Mouse (Mus musculus) ovary, adult 18-20 months (tissue): ENCODE data around the gene Top3a.

Source experiments
- DNase-seq: peaks from one replicate; pipeline ENCODE4 v3.0.0; 2022; ENCODE audit warnings: low spot score, mixed read lengths

Gene Top3a

DNA sequence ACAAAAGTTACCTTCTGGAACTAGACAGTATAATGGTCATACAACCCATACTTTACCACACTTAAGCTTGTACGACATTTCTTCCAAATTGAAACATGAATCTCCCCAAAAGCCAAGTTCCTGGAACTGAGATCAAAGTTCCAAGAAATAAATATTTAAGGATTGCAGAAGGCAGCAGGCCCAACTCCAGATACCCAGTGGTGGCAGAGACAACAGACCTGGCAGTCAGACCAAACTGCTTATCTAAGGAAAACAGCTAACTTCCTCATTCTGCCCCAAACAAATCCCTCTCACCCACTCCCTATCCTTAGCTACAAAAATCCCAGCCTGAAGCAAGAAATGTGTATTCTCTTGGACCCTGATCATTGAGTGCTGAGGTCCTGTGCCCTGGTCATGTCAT is 2.3 kb downstream of the Top3a start:
- DNase-seq = no peak

GRCm38 (mm10) chr11:60774158-60774689 is 2.9 kb downstream of the Top3a start:
- DNase-seq = no peak

- DNase-seq = no peak
These were observed 5.0 kb downstream of the Top3a start for GRCm38 (mm10) chr11:60772161-60772560.

DNA sequence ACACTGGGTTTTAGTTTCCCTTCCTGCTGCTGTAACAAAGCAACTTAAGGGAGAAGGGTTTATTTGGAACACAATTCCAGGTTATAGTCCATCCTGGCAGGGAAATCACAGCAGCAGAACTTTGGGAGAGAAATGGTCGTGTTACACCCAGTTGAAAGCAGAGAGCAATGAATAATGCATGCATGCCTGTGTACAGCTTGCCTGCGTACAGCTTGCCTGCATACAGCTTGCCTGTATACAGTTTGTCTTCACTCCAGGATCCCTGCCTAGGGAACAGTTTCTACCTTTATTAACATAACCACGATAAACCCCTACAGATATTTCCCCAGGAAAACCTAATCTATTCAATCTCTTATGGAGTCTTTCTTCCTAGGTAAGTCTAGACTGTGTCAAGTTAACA is 6.4 kb downstream of the Top3a start:
- no peak for DNase-seq

DNA sequence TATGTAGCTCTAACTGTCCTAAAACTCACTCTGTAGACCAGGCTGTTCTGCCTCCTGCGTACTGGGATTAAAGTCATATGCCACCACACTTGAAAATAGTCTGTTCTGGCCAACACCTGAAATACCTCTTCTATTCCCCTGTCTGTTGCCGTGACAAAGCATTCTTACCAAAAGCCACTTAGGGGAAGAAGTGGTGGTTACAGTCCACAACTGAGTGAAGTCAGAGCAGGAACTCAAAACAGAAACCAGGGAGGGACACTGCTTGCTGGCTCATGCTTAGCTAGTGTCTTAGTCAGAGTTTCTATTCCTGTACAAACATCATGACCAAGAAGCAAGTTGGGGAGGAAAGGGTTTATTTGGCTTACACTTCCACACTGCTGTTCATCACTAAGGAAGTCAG is 7.8 kb downstream of the Top3a start:
- DNase-seq = no peak

DNA sequence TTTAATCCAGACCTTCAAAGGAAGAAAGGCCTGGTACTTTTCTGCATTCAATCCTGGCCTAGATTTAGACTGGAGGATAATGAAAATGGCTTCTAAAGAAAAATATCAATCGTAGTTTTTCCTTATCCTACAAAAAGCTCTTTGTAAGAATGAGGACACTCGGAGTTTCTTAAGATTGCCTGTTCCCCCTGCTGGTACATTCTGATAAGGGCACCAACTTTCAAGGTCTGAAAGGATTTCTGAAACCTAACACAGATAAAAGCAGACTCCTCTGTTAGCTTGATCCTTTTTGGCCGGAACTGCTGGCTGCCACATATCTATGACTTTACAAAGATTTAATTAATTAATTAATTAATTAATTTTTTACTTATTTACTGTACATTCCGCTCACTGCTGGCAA is 10.2 kb downstream of the Top3a start:
- no peak for DNase-seq

- DNase-seq = no peak
These were observed 15.5 kb downstream of the Top3a start for GRCm38 (mm10) chr11:60761681-60762080.

DNA sequence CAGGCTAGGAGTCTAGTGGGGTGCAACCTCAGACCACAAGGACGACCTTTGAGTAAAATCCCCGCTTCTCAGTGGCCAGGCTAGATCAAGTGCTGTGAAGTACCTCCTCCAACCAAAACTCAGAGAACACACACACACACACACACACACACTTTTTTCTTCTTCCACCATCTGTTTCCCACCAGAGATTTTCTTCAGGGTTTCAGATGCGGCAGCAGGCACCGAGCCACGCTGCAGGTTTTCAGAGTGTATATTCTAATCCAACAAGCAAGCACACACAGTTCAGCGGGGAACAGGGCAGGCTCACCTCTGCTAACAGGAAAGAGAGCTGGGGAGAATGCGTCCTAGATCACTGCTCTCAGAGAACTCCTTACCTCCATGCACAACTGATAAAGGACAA is 21.6 kb downstream of the Top3a start:
- DNase-seq = no peak

GRCm38 (mm10) chr11:60740321-60740720 is 36.8 kb downstream of the Top3a start:
- DNase-seq = no peak

DNA sequence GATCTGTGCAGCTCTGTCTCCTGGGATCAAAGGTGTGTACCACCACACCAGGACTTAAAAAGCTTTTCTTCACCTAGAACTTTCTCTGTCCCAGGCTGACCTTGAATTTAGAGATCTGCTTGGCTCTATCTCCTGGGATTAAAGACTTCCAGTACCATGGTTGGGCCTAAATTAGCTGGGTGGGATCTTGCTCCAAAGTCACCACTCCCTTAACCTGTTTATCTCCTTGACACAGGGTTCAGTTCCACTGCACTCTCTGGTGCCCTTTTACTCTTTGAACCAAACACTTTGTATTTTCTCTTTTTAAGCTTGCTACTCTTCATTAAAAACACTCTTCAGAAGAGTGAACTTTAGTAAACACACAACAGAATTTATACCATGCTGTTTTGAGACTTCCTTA is 39.7 kb downstream of the Top3a start:
- DNase-seq = no peak

GRCm38 (mm10) chr11:60736491-60736890 is 40.7 kb downstream of the Top3a start:
- no peak for DNase-seq

- DNase-seq = no peak
These were observed 42.0 kb downstream of the Top3a start for GRCm38 (mm10) chr11:60735191-60735590.

GRCm38 (mm10) chr11:60734206-60734605 is 43.0 kb downstream of the Top3a start:
- no peak for DNase-seq

- DNase-seq = no peak
These were observed 45.9 kb downstream of the Top3a start for GRCm38 (mm10) chr11:60731251-60731650.

- DNase-seq = no peak
These were observed 47.0 kb downstream of the Top3a start for GRCm38 (mm10) chr11:60730169-60730568.

DNA sequence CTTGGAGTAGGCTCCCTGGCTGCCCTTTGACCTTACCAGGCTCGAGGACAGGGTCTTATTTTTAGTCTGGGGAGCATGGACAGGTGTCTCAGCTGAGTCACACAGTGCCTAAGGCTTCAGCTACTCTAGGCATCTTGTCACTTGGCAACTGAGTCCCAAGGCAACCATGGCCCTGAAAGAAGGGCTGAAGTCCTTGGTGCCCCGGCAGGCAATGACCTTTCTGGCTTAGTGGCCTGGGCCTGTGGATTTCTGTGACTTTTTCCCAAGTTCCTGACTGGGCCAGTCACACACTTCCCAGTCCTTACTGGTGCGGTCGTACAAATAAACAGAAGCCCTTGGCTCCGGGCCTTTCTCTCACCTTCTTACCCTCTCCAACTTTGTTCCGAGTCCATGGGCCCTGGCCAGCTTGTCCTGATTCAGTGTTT is 47.9 kb downstream of the Top3a start:
- DNase-seq = no peak

DNA sequence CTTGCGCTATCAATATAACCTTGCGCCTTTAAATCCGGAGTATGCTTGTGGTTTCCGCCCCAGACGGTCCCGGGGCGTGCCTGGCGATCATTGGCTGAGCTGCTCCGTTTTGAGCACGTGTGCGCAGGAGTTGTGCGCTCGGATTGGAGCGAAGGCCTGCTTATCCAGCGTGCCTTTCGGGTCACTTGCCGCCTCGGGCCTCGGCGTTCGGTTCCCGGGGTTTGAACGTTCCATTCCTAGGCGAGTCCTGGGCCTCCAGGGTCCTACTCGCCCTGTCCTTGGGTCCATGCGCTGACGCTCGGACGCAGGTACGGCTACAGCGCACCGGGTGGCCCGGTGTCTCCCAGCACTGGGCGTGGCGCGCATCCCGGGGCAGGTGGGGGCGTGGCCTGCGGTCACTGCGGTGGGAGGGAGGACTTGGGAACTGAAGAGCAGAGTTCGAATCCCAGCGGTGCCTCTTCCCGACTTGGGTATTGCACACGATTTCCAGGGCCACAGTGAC is 48.9 kb downstream of the Top3a start, which contains the start of gene Mief2:
Gene Mief2 (plus strand): TSS at position 139 of the 502 bp plus-strand sequence.
- DNase-seq = peak; percentile 91

- DNase-seq = no peak
These were observed 49.6 kb downstream of the Top3a start for GRCm38 (mm10) chr11:60727392-60728140.

- peak; percentile 64 for DNase-seq
These were observed 50.4 kb downstream of the Top3a start, which contains the start of gene Flii for GRCm38 (mm10) chr11:60726601-60727391. Flii (minus strand) TSS chr11:60727263.

GRCm38 (mm10) chr11:60719263-60719662 is 57.9 kb downstream of the Top3a start:
- DNase-seq = no peak

DNA sequence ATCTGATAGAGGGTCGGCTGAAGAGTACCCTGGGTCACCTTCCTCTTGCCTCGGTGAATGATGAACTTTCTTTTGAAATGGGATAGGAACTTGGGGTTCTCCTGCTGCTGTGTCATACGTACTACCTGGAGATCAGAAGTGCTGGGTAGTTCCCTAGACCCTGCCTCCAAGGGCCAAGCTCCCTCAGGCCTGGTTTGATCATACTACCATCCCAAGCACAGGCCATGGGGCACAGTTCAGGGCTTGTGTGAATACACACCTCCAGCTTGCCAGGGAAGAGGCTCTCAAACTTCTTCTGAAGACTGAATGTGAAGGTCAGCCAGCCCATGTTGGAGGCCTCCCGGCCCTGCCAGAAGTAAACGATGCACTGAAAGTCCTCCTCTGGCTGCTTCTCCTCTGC is 61.3 kb downstream of the Top3a start:
- no peak for DNase-seq

GRCm38 (mm10) chr11:60712639-60713255 is 64.4 kb downstream of the Top3a start:
- no peak for DNase-seq
